Mouse (Mus musculus) C2C12 (cell line): ENCODE measurements around the gene Rplp0.

Source experiments
- CTCF ChIP-seq: IDR thresholded peaks from one replicate; pipeline ENCODE4 v1.5.1; 2011; ENCODE audit not compliant: control insufficient read depth, insufficient read depth, insufficient read length
- MYOG ChIP-seq: IDR thresholded peaks from one replicate; pipeline ENCODE4 v1.6.1; 2011; ENCODE audit not compliant: control insufficient read depth, insufficient read length; ENCODE audit errors: extremely low read depth
- USF1 ChIP-seq: IDR thresholded peaks from one replicate; pipeline ENCODE4 v1.6.1; 2011; ENCODE audit warnings: low read depth, mild to moderate bottlenecking, control low read depth, moderate library complexity

DNA sequence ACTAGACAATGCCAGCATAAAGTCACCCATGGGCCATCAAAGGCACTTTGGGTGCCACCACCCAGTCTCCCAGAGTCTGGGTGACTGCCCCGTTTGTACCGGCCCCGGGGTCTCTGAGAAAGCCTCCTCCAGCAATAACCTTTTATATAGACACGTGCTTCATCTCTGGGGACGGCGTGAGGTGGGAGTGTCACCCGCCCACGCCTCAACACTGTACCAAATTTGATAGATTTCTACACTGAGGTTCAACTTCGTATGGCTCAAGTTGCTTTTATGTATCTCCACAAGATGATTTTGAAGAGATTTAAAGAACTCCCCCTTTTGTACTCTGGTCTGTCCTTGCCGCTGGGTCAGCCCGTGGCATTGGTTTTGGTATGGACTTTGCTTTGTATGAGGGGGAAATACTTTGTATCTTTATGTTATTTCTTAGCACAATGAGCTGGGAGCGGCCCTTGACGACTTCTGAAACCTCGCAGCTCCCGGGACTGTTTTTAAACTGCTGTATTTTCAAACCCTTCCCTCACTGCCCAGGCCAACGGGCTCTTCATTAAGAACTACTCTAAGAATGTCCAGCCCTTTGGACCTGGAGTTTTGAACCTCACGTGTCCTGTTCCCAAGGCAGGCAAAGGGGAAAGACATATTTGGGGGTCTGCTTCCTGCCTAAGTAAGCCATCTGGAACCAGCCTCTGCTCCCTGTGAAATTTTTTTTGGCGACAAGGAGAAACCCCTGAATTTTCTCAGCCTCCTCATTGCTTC is 4.6 kb upstream of the Rplp0 start:
- TF ChIP-seq CTCF (no peak), MYOG (no peak), USF1 (no peak)
